Mouse (Mus musculus) testis, adult 2 months (tissue): ENCODE results near the gene Trappc1. TPM values are rescaled to one million over a fixed set of nuclear protein-coding genes. Genes with fewer than 3 reads are reported as not detected.

Experiments used
- H3K27ac ChIP-seq: fragments of 200-500 bp; 2 replicates; pipeline ENCODE4 v1.5.1; 2012; ENCODE audit warnings: low read depth, low read length; ENCODE audit not compliant: control insufficient read depth, insufficient read depth
- H3K27me3 ChIP-seq: fragments of 200-500 bp; 2 replicates; pipeline ENCODE4 v1.6.1; 2012; ENCODE audit warnings: mild to moderate bottlenecking, low read length, moderate library complexity; ENCODE audit not compliant: control insufficient read depth, insufficient read depth
- H3K36me3 ChIP-seq: fragments of 200-500 bp; 2 replicates; pipeline ENCODE4 v1.6.1; 2012; ENCODE audit warnings: mild to moderate bottlenecking, low read length; ENCODE audit not compliant: control insufficient read depth, insufficient read depth
- H3K4me1 ChIP-seq: fragments of 200-500 bp; 2 replicates; pipeline ENCODE4 v1.6.1; 2012; ENCODE audit warnings: low read length; ENCODE audit not compliant: control insufficient read depth, insufficient read depth
- H3K4me3 ChIP-seq: fragments of 200-500 bp; 2 replicates; pipeline ENCODE4 v1.5.1; 2012; ENCODE audit warnings: low read depth, mild to moderate bottlenecking, low read length, moderate library complexity, mixed read lengths; ENCODE audit not compliant: control insufficient read depth
- CTCF ChIP-seq: fragments of 200-500 bp; IDR thresholded peaks from 2 replicates; pipeline ENCODE4 v1.5.1; 2012; ENCODE audit warnings: low read depth, mild to moderate bottlenecking, inconsistent platforms, low read length, moderate library complexity; ENCODE audit not compliant: control insufficient read depth, insufficient read depth, insufficient replicate concordance
- POLR2A ChIP-seq: fragments of 200-500 bp; IDR thresholded peaks from 2 replicates; pipeline ENCODE4 v1.6.1; 2012; ENCODE audit warnings: low read depth, mild to moderate bottlenecking, inconsistent platforms, low read length, moderate library complexity; ENCODE audit not compliant: control insufficient read depth
- polyA plus RNA-seq: library from polyadenylated mRNA; depleted of rRNA; stranded (reverse); fragments of >200 nt; gene quantifications from 2 replicates; pipeline ENCODE4 v1.2.3, GENCODE M21; 2012

Gene Trappc1
- polyA plus RNA-seq, 1 experiment = 25.5 TPM

DNA sequence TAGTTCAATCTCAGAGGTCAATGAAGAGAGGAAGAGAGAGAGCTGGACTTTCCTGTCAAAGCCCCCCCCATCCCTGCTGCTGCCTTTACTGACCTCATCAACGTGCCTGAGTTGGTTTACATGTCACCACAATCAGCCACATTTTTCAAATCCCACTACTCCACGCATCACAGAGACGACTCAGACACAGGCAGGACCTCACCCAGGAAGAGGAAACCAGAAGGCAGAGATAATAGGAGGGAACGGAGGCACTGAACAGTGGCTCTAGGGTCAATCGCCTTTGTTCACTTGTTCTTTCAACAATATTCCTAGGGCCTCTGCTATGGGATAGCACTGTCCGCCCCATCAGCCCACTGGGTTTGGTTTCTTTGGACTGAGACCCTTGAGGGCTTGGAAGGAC, 3.9 kb downstream of the Trappc1 start:
- no peaks in the 10 kb centered on the region for H3K36me3 ChIP-seq
- no peak overlapping the region; the same call in none of the 2 replicates for H3K4me3 ChIP-seq
- peaks cover 33% of the 10 kb centered on the region for H3K4me1 ChIP-seq
- TF ChIP-seq POLR2A (no peak), CTCF (no peak)
- no peaks in the 10 kb centered on the region for H3K27me3 ChIP-seq
- no peak overlapping the region for H3K27ac ChIP-seq

DNA sequence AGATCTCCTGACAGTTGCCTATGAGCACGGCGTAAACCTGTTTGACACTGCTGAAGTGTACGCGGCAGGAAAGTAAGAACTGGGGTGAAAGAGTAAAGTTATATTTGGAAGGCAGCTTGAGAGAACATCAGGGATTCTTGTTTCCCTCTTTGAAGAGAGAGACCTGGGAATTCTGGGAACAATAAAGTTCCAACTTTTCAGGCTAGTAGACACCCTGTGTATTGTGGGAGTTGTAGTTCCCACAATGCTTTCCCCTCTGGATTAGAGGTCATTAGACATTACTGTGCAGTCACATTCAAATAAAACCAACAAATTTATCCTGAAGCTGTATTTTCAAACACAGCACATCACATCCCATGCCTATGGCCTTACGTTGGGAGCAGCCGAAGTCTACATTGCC, 4.7 kb downstream of the Trappc1 start:
- Histone ChIP-seq H3K4me3 (peak overlapping the region; percentile 4), H3K27me3 (no peaks in the 10 kb centered on the region), H3K36me3 (no peaks in the 10 kb centered on the region), H3K4me1 (peaks cover 28% of the 10 kb centered on the region), H3K27ac (no peak overlapping the region)
- TF ChIP-seq POLR2A (no peak), CTCF (no peak)

DNA sequence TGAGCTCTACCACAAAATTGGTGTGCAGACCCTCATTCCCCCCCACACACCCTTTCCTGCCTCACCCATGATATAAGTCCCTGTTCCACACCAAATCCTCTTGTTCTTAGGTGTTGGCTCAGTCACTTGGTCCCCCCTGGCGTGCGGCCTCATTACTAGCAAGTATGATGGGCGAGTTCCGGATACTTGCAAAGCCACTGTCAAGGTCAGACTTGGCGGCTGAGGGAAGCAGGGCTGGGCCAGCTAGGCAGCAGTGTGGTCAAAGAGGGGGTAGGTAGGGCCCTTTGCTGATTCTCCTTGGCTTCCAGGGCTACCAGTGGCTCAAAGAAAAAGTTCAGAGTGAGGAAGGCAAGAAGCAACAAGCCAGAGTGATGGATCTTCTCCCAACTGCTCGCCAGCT, 7.4 kb downstream of the Trappc1 start:
- Histone ChIP-seq H3K36me3 (no peaks in the 10 kb centered on the region), H3K27me3 (no peaks in the 10 kb centered on the region), H3K4me3 (no peak overlapping the region; the same call in 1 of the 2 replicates), H3K27ac (no peak overlapping the region), H3K4me1 (peaks cover 17% of the 10 kb centered on the region)
- TF ChIP-seq POLR2A (no peak), CTCF (no peak)

DNA sequence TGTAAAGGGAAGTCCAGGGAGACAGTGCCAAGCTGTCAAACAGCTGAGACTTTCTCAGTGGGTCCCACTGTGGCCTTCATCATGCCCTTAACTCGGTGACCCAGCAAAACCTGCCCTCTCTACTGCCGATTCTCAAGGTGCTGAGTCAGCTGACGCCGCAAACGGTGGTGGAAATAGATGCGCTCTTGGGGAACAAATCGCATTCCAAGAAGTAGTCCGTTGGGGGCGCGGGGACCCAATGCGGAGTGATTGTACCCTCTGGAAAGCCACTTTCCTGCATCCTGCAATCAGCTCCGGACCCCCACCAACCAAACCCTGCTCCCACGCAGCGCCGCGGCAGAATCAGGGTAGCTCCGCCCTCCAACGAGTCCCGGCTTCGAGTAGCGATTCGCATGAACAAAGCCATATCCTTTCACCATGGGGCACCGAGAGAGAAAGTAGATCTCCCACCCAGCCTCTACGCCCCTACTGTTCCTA, 8.2 kb downstream of the Trappc1 start:
- Histone ChIP-seq H3K4me1 (peaks cover 9% of the 10 kb centered on the region), H3K36me3 (no peaks in the 10 kb centered on the region), H3K27ac (peak overlapping the region; percentile 41; the same call in 1 of the 2 replicates), H3K27me3 (no peaks in the 10 kb centered on the region), H3K4me3 (peak overlapping the region; percentile 79)
- TF ChIP-seq CTCF (no peak), POLR2A (peak; percentile 68)

DNA sequence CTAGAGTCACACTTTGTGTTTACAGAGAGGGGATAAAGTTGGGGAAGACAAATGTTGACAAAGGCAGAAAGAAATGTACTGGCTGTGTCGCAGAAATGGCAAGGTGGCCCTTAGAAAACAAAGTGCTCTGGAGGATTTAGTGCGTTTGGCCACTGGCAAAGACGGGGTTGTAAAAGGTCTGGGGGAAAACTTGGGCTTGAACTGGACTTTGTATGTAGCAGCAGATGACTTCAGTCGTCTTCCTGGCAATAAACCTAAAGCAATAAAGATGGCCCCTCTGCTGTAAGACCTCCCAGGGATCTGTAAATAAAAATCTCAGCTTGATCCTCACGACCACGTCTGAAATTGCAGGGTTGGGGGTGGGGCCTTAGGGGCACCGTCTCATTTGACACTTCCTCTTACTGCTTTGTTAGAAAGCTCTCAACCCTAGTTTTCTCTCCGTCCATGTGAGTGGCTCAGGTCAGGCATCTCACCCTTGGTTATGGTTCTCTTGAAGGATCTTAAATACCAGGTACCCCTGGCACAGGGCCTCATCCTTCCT, 9.0 kb downstream of the Trappc1 start:
- H3K27me3 ChIP-seq = no peaks in the 10 kb centered on the region
- H3K4me1 ChIP-seq = peaks cover 7% of the 10 kb centered on the region
- H3K4me3 ChIP-seq = no peak overlapping the region
- H3K27ac ChIP-seq = no peak overlapping the region
- no peak for TF ChIP-seq CTCF
- no peak for TF ChIP-seq POLR2A
- no peaks in the 10 kb centered on the region for H3K36me3 ChIP-seq

DNA sequence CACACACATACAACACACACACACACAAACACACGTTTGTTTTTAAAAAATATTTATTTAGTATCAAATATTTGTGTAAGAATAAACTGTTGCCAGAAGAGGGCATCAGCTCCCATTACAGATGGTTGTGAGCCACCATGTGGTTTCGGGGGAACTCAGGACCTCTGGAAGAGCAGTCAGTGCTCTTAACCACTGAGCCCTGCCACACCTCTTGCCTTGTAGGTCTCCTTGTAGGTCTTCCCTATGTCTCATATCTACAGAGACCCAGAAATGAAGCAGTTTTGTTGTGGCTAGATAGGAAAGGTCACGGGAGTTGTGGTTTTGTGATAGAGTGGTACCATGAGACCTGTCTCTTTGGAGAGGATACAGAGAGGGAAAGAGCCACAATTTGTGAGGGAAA, 10.1 kb downstream of the Trappc1 start:
- peaks cover 7% of the 10 kb centered on the region for H3K4me1 ChIP-seq
- H3K36me3 ChIP-seq = no peaks in the 10 kb centered on the region
- no peak overlapping the region for H3K27ac ChIP-seq
- no peaks in the 10 kb centered on the region for H3K27me3 ChIP-seq
- H3K4me3 ChIP-seq = no peak overlapping the region
- TF ChIP-seq POLR2A = no peak
- TF ChIP-seq CTCF = no peak

DNA sequence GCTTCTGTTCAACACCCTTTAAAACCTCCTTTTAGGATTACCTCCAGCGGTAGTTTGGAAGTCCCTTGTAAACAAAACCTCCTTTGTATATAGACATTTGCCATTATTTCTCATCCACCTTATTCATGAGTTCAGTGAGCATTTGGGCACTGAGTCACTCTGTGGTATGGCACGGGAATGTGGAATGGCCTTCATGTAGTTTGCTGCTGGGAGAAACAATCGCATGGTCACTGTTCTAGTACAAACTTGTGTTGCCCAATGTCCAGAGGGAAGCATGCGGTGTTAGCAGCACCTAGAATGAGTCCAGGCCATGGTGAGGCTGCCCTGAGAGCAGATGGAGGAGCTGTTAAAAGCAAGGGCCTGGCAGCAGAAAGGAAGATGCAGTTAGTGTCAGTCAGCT, 11.0 kb downstream of the Trappc1 start:
- Histone ChIP-seq H3K4me3 (no peak overlapping the region), H3K27me3 (no peaks in the 10 kb centered on the region), H3K27ac (no peak overlapping the region), H3K4me1 (peaks cover 9% of the 10 kb centered on the region), H3K36me3 (no peaks in the 10 kb centered on the region)
- no peak for TF ChIP-seq POLR2A
